Mouse (Mus musculus) hindbrain, embryonic 12.5 days (tissue): ENCODE data around the gene Bbs9. TPM values are rescaled to one million over a fixed set of nuclear protein-coding genes. Genes with fewer than 3 reads are reported as not detected.

Experiments used
- ATAC-seq: fragments of 200-750 bp; cut with Nextera tagmentation; 2 replicates; pipeline ENCODE4 v1.8.0; 2017; ENCODE audit warnings: moderate TSS enrichment; ENCODE audit not compliant: low FRiP score
- H3K27ac ChIP-seq: fragments of 300-500 bp; sonication (generic); 2 replicates; pipeline ENCODE4 v1.5.1; 2016; ENCODE audit warnings: mild to moderate bottlenecking
- H3K27me3 ChIP-seq: fragments of 300-500 bp; sonication (generic); 2 replicates; pipeline ENCODE4 v1.6.1; 2016; ENCODE audit warnings: mild to moderate bottlenecking
- H3K36me3 ChIP-seq: fragments of 300-500 bp; sonication (generic); 2 replicates; pipeline ENCODE4 v1.6.1; 2016; ENCODE audit warnings: mild to moderate bottlenecking
- H3K4me1 ChIP-seq: fragments of 300-500 bp; sonication (generic); 2 replicates; pipeline ENCODE4 v1.6.1; 2016
- H3K4me2 ChIP-seq: fragments of 300-500 bp; sonication (generic); replicated peaks from 2 replicates; pipeline ENCODE4 v1.6.1; 2016; ENCODE audit warnings: mild to moderate bottlenecking
- H3K4me3 ChIP-seq: fragments of 300-500 bp; sonication (generic); 2 replicates; pipeline ENCODE4 v1.5.1; 2016; ENCODE audit warnings: mild to moderate bottlenecking
- H3K9ac ChIP-seq: fragments of 300-500 bp; sonication (generic); 2 replicates; pipeline ENCODE4 v1.6.1; 2016; ENCODE audit warnings: mild to moderate bottlenecking, moderate library complexity
- H3K9me3 ChIP-seq: fragments of 300-500 bp; sonication (generic); replicated peaks from 2 replicates; pipeline ENCODE4 v1.6.1; 2016; ENCODE audit warnings: mild to moderate bottlenecking
- WGBS: fragments of 180-500 bp; shearing (Covaris S2); methylation state at CpG from one replicate; pipeline ENCODE4 v1.1.7; 2016; 5-methylcytosine and 5-hydroxymethylcytosine counted together
- polyA plus RNA-seq: library from polyadenylated mRNA; unstranded; fragments of >200 nt; fragmentation: Nextera tagmentation; extraction: Ambion mirVana; gene quantifications from 2 replicates; pipeline ENCODE4 v1.2.1, GENCODE M21; 2016

Bbs9 gene
- 19.5 and 21.5 TPM in 2 replicates for polyA plus RNA-seq

GRCm38 (mm10) chr9:22475424-22475868 lies at the start of gene Bbs9:
Gene Bbs9 (plus strand): TSS chr9:22475715.
- Histone ChIP-seq H3K4me3 (peak within 1 kb of the TSS; percentile 61), H3K27ac (peak within 1 kb of the TSS; percentile 55), H3K9me3 (no peaks in the 10 kb centered on the region), H3K9ac (peak within 1 kb of the TSS; percentile 70), H3K36me3 (no peaks in the 10 kb centered on the region), H3K27me3 (no peaks in the 10 kb centered on the region), H3K4me1 (peaks cover 10% of the 10 kb centered on the region), H3K4me2 (peak within 1 kb of the TSS; percentile 89)
- peak; percentile 100 for ATAC-seq
- under 1% methylated on average over 25 of the region's 25 CpGs for WGBS

DNA sequence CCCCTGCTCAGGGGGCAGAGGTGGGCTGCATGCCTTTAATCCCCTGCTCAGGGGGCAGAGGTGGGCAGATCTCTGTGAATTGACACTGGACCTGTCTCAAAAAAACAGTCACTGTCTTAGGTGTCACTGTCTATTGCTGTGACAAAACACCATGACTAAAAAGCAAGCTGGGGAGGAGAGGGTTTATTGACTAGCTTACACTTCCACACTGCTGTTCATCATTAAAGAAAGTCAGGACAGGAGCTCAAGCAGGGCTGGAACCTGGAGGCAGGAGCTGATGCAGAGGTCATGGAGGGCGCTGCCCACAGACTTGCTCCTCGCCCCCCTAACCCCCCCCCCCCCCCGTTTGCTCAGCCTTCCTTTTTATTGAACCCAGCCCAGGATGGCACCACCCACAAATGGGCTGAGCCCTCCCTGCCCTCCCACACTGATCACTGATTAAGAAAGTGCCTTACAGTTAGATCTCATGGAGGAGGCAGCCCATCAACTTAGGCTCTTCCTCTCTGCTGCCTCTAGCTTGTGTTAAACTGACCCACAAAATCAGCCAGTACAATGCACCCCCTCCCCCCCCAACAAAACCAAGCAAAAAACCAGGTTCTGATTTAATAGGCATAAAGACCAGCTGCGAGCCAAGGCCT lies 47.4 kb upstream of the Bbs9 start:
- ATAC-seq, result no peak
- 50% methylated on average over 1 of the region's 4 CpGs for WGBS

GRCm38 (mm10) chr9:22428666-22429410 lies 46.7 kb upstream of the Bbs9 start:
- Histone ChIP-seq H3K36me3 (no peaks in the 10 kb centered on the region), H3K9me3 (no peaks in the 10 kb centered on the region), H3K9ac (no peak overlapping the region), H3K4me3 (no peak overlapping the region), H3K27me3 (no peaks in the 10 kb centered on the region), H3K4me2 (no peak overlapping the region), H3K4me1 (no peaks in the 10 kb centered on the region), H3K27ac (no peak overlapping the region)
- no peak for ATAC-seq
- WGBS, result 80% methylated on average over 14 of the region's 14 CpGs

More for the DNA sequence above, 47.4 kb upstream of the Bbs9 start:
- Histone ChIP-seq H3K9me3 (no peaks in the 10 kb centered on the region), H3K36me3 (no peaks in the 10 kb centered on the region), H3K4me2 (no peak overlapping the region), H3K9ac (no peak overlapping the region), H3K4me1 (no peaks in the 10 kb centered on the region), H3K27me3 (no peaks in the 10 kb centered on the region), H3K4me3 (no peak overlapping the region), H3K27ac (no peak overlapping the region)

DNA sequence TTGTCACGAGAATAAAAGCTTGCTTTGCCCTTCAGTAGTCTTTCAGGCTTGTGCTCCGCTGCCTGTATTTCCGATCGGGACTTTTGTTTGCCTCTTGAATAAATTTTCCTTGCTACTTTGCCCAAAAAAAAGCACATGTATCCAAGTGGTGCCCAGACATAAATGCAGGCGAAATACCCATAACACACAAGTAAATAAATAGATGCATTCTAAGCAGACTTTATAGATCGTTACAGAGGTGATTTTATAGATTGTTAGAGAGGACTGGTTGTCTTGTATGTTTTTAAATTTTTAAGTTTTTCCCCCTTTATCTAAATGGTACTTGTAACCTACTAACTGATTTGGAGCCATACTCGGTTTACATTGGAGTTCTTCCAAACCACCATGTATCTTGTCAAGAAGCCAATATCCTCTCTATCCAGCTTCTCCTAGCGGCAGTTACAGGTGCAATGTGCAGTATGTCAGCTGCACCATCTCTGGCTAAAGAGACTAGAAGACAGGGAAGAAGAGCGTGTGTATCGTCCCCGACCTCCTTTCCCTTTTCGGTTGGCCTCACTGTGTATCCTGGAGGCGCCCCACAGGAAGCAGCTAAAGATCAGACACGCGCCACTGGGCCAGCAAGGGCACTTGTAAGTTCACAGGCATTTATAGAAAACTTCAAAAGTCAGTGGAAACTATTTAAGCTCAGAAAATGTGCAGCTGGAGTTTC lies 45.8 kb upstream of the Bbs9 start:
- no peaks in the 10 kb centered on the region for H3K36me3 ChIP-seq
- H3K27me3 ChIP-seq, result no peaks in the 10 kb centered on the region
- H3K9ac ChIP-seq, result no peak overlapping the region
- no peak overlapping the region for H3K4me2 ChIP-seq
- WGBS, result 68% methylated on average over 15 of the region's 15 CpGs
- no peak overlapping the region for H3K4me3 ChIP-seq
- H3K4me1 ChIP-seq, result no peaks in the 10 kb centered on the region
- H3K9me3 ChIP-seq, result no peaks in the 10 kb centered on the region
- H3K27ac ChIP-seq, result no peak overlapping the region
- ATAC-seq, result no peak

DNA sequence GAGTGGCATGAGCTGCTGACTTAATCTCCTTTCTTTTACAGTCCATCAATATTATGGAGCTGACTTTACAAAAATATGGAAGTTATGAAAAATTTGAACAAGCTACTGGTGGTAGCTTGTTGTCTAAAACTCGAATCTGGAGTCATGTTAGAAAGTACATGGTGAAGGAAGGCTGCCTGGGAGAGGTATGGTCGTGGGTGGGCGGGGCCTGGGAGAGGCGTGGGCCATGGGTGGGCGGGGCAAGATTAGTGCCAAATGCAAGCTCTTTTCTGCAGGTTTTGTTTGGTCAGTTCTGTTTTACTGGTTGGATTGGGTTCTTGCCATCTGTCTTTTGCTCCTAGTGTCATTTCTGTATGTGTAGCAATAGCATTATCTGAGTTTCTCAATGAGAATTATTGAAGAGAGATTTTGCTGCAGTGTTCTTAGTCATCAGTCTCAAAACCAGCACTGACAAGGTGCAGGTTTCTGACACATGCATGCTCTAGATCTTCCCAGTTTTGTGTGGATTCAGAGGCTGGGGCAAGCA lies 45.1 kb upstream of the Bbs9 start:
- H3K36me3 ChIP-seq, result no peaks in the 10 kb centered on the region
- no peak for ATAC-seq
- no peaks in the 10 kb centered on the region for H3K9me3 ChIP-seq
- H3K27me3 ChIP-seq, result no peaks in the 10 kb centered on the region
- H3K4me1 ChIP-seq, result no peaks in the 10 kb centered on the region
- no peak overlapping the region for H3K27ac ChIP-seq
- H3K9ac ChIP-seq, result no peak overlapping the region
- H3K4me2 ChIP-seq, result no peak overlapping the region
- no peak overlapping the region for H3K4me3 ChIP-seq
- WGBS, result 50% methylated on average over 5 of the region's 5 CpGs

- Histone ChIP-seq H3K36me3 (0 out of 2 replicates have a peak, but pooled peaks cover 3% of the 10 kb centered on the region), H3K4me2 (no peak overlapping the region), H3K4me3 (no peak overlapping the region), H3K4me1 (no peaks in the 10 kb centered on the region), H3K27me3 (no peaks in the 10 kb centered on the region), H3K9me3 (no peaks in the 10 kb centered on the region), H3K9ac (no peak overlapping the region), H3K27ac (no peak overlapping the region)
- ATAC-seq, result no peak
- 85% methylated on average over 2 of the region's 2 CpGs for WGBS
Measured at GRCm38 (mm10) chr9:22433221-22433620, 42.3 kb upstream of the Bbs9 start.

DNA sequence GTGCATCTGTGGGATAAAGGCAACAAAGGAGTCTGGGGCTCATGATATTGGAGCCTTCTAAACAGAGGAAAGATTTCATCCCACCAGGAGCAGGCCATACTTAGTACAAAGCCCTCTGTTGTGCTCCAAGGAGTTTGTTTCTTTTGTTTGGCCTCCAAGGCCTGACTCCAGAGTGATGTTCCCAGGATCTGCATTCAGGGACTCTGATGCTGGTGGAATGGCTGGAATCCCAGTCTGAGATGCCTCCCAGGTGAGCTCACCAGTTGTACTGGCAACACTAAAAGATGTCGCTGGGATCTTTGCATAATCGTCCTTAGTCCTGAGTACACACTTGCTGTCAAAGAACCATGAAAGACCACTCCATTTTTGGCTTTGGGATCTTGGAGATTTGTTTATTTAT lies 41.4 kb upstream of the Bbs9 start:
- Histone ChIP-seq H3K4me3 (no peak overlapping the region), H3K27me3 (no peaks in the 10 kb centered on the region), H3K9me3 (no peaks in the 10 kb centered on the region), H3K36me3 (0 out of 2 replicates have a peak, but pooled peaks cover 3% of the 10 kb centered on the region), H3K9ac (no peak overlapping the region), H3K27ac (no peak overlapping the region), H3K4me2 (no peak overlapping the region), H3K4me1 (no peaks in the 10 kb centered on the region)
- 92% methylated on average over 2 of the region's 2 CpGs for WGBS
- no peak for ATAC-seq

DNA sequence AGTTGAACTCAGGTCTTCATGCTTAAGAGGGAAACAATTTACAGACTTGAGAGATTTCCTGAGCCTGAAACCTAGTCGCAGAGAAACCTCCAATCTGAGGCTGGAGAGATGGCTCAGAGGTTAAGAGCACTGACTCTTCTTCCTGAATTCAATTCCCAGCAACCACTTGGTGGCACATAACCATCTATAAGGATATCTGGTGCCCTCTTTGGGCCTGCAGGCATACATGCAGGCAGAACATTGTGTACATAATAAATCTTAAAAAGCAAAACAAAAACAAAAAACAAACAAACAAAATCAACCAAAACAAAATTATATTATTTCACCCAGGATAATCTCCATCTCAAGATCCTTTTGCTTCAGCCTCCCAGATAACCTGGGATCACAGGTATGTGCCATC lies 36.7 kb upstream of the Bbs9 start:
- no peaks in the 10 kb centered on the region for H3K27me3 ChIP-seq
- no peaks in the 10 kb centered on the region for H3K9me3 ChIP-seq
- 70% methylated on average over 1 of the region's 1 CpGs for WGBS
- no peak overlapping the region for H3K27ac ChIP-seq
- ATAC-seq, result no peak
- H3K4me1 ChIP-seq, result no peaks in the 10 kb centered on the region
- no peak overlapping the region for H3K9ac ChIP-seq
- H3K4me3 ChIP-seq, result no peak overlapping the region
- no peak overlapping the region for H3K4me2 ChIP-seq
- H3K36me3 ChIP-seq, result 0 out of 2 replicates have a peak, but pooled peaks cover 9% of the 10 kb centered on the region

DNA sequence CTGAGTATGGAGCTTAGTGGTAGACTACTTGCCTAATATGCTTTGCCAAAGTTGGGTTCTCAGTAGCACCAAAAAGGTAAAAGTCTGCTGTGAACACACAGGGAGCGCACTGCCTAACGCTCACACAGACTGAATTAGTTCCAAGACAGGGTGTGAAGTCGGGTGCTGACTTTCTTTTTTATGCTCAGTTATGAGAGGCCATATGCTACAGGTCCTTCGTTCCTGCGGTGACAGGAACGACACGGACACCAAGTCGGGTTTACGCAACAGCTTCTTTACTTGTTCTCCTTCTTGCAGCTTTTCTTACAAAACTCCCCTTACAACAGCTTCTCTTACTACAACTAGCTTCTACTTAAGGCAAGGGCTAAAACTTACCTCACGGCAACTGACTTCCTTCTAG lies 32.4 kb upstream of the Bbs9 start:
- WGBS, result 91% methylated on average over 10 of the region's 10 CpGs
- Histone ChIP-seq H3K4me2 (no peak overlapping the region), H3K27ac (no peak overlapping the region), H3K4me1 (no peaks in the 10 kb centered on the region), H3K27me3 (no peaks in the 10 kb centered on the region), H3K9me3 (no peaks in the 10 kb centered on the region), H3K4me3 (no peak overlapping the region), H3K36me3 (peaks cover 34% of the 10 kb centered on the region), H3K9ac (no peak overlapping the region)
- no peak for ATAC-seq

DNA sequence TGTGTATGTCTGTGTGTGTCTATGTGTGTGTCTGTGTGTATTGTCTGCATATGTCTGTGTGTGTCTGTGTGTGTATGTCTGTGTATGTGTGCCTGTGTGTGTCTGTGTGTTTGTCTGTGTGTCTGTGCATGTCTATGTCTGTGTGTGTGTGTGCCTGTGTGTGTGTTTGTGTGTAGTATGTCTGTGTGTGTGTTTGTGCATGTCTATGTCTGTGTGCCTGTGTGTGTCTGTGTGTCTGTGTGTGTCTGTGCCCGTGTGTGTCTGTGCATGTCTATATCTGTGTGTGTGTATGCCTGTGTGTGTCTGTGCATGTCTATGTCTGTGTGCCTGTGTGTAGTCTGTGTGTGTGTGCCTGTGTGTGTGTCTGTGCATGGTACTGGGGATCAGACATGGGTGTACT lies 30.4 kb upstream of the Bbs9 start:
- 82% methylated on average over 1 of the region's 1 CpGs for WGBS
- Histone ChIP-seq H3K9ac (no peak overlapping the region), H3K4me3 (no peak overlapping the region), H3K9me3 (no peaks in the 10 kb centered on the region), H3K27me3 (no peaks in the 10 kb centered on the region), H3K36me3 (peaks cover 53% of the 10 kb centered on the region), H3K4me2 (no peak overlapping the region), H3K4me1 (no peaks in the 10 kb centered on the region), H3K27ac (no peak overlapping the region)
- ATAC-seq, result no peak

- H3K4me2 ChIP-seq, result no peak overlapping the region
- H3K4me1 ChIP-seq, result no peaks in the 10 kb centered on the region
- 95% methylated on average over 5 of the region's 5 CpGs for WGBS
- H3K36me3 ChIP-seq, result peaks cover 69% of the 10 kb centered on the region
- no peaks in the 10 kb centered on the region for H3K27me3 ChIP-seq
- H3K9ac ChIP-seq, result no peak overlapping the region
- H3K9me3 ChIP-seq, result no peaks in the 10 kb centered on the region
- no peak for ATAC-seq
- no peak overlapping the region for H3K4me3 ChIP-seq
- H3K27ac ChIP-seq, result no peak overlapping the region
Measured at GRCm38 (mm10) chr9:22447213-22447612, 28.3 kb upstream of the Bbs9 start.

- ATAC-seq, result no peak
- no peak overlapping the region for H3K4me3 ChIP-seq
- 92% methylated on average over 13 of the region's 13 CpGs for WGBS
- no peak overlapping the region for H3K4me2 ChIP-seq
- H3K9ac ChIP-seq, result no peak overlapping the region
- no peaks in the 10 kb centered on the region for H3K27me3 ChIP-seq
- H3K36me3 ChIP-seq, result peaks cover 81% of the 10 kb centered on the region
- H3K9me3 ChIP-seq, result no peaks in the 10 kb centered on the region
- no peak overlapping the region for H3K27ac ChIP-seq
- no peaks in the 10 kb centered on the region for H3K4me1 ChIP-seq
Measured at GRCm38 (mm10) chr9:22448420-22448819, 27.1 kb upstream of the Bbs9 start.
